Mouse (Mus musculus) MEL (cell line): ENCODE measurements around the gene Csf2rb2. TPM values are rescaled to one million over a fixed set of nuclear protein-coding genes. Genes with fewer than 3 reads are reported as not detected.

Experiments used
- DNase-seq: peaks from one replicate; pipeline ENCODE4 v3.0.0; 2011; ENCODE audit warnings: low read depth, low spot score
- H3K27ac ChIP-seq: 2 replicates; pipeline ENCODE4 v1.5.1; 2012; ENCODE audit warnings: low read depth, mild to moderate bottlenecking, control low read depth, low read length, moderate library complexity; ENCODE audit not compliant: control insufficient read depth
- H3K27me3 ChIP-seq, 2 experiments: fragments of 150-350 bp in 1 of 2; sonication (generic) in 1 of 2; 2 replicates each; pipeline ENCODE4 v1.6.1; 2012; ENCODE audit warnings: low read length in 2 of 2, mild to moderate bottlenecking in 2 of 2, improper control_type of control experiment in 1 of 2, moderate library complexity in 1 of 2; ENCODE audit not compliant: insufficient read depth in 2 of 2, control insufficient read depth in 1 of 2
- H3K36me3 ChIP-seq, 2 experiments: 2 replicates each; pipeline ENCODE4 v1.6.1; 2012 to 2014; ENCODE audit warnings: low read length in 2 of 2, improper control_type of control experiment in 1 of 2, inconsistent platforms in 1 of 2, mild to moderate bottlenecking in 1 of 2; ENCODE audit not compliant: insufficient read depth in 2 of 2, control insufficient read depth in 1 of 2
- H3K4me1 ChIP-seq, 2 experiments: fragments of 150-350 bp in 1 of 2; sonication (generic) in 1 of 2; 2 replicates each; pipeline ENCODE4 v1.6.1; 2012; ENCODE audit warnings: low read length in 2 of 2, improper control_type of control experiment in 1 of 2, mild to moderate bottlenecking in 1 of 2; ENCODE audit not compliant: insufficient read depth in 2 of 2, control insufficient read depth in 1 of 2
- H3K4me3 ChIP-seq, 2 experiments: fragments of 150-350 bp in 1 of 2; sonication (generic) in 1 of 2; 2 replicates each; pipeline ENCODE4 v1.5.1; 2012; ENCODE audit warnings: low read depth in 2 of 2, low read length in 2 of 2, mild to moderate bottlenecking in 2 of 2, moderate library complexity in 2 of 2, control low read depth in 1 of 2, improper control_type of control experiment in 1 of 2; ENCODE audit not compliant: control insufficient read depth in 1 of 2, insufficient read depth in 1 of 2
- H3K79me2 ChIP-seq: 2 replicates; pipeline ENCODE4 v1.6.1; 2012; ENCODE audit warnings: mild to moderate bottlenecking, low read length, moderate library complexity; ENCODE audit not compliant: control insufficient read depth, poor library complexity, insufficient read depth
- H3K9ac ChIP-seq: 2 replicates; pipeline ENCODE4 v1.6.1; 2012; ENCODE audit warnings: low read depth, mild to moderate bottlenecking, control low read depth, low read length, moderate library complexity; ENCODE audit not compliant: control insufficient read depth, poor library complexity, severe bottlenecking
- H3K9me3 ChIP-seq: fragments of 150-350 bp; sonication (generic); replicated peaks from 2 replicates; pipeline ENCODE4 v1.6.1; 2012; ENCODE audit warnings: mild to moderate bottlenecking, low read length, improper control_type of control experiment, moderate library complexity; ENCODE audit not compliant: insufficient read depth
- CTCF ChIP-seq, 3 experiments: IDR thresholded peaks in 2 of 3; conservative IDR thresholded peaks in 1 of 3; 2 replicates each; pipeline ENCODE4 v1.5.1; 2011 to 2012; ENCODE audit warnings: low read length in 3 of 3, low read depth in 2 of 3, mild to moderate bottlenecking in 2 of 3, improper control_type of control experiment in 1 of 3, inconsistent platforms in 1 of 3, mixed read lengths in 1 of 3, moderate library complexity in 1 of 3; ENCODE audit not compliant: control insufficient read depth in 1 of 3, insufficient read depth in 1 of 3, poor library complexity in 1 of 3, severe bottlenecking in 1 of 3
- ETS1 ChIP-seq: IDR thresholded peaks from 2 replicates; pipeline ENCODE4 v1.6.1; 2012; ENCODE audit warnings: low read depth, mild to moderate bottlenecking, inconsistent platforms, low read length, improper control_type of control experiment, moderate library complexity
- GABPA ChIP-seq: IDR thresholded peaks from 2 replicates; pipeline ENCODE4 v1.6.1; 2012; ENCODE audit warnings: low read depth, mild to moderate bottlenecking, inconsistent platforms, low read length, improper control_type of control experiment, moderate library complexity
- MYB ChIP-seq: IDR thresholded peaks from 2 replicates; pipeline ENCODE4 v1.6.1; 2011; ENCODE audit warnings: mild to moderate bottlenecking, low read depth, low read length, improper control_type of control experiment
- MYC ChIP-seq: IDR thresholded peaks from 2 replicates; pipeline ENCODE4 v1.6.1; 2011; ENCODE audit warnings: low read depth, mild to moderate bottlenecking, low read length, improper control_type of control experiment, moderate library complexity
- POLR2AphosphoS5 ChIP-seq: IDR thresholded peaks from 2 replicates; pipeline ENCODE4 v1.6.1; 2012; ENCODE audit warnings: low read depth, borderline replicate concordance, mild to moderate bottlenecking, inconsistent platforms, low read length, moderate library complexity, mixed read lengths
- RAD21 ChIP-seq: IDR thresholded peaks from 2 replicates; pipeline ENCODE4 v1.6.1; 2011; ENCODE audit warnings: mild to moderate bottlenecking, low read depth, low read length, improper control_type of control experiment
- TBP ChIP-seq: IDR thresholded peaks from 2 replicates; pipeline ENCODE4 v1.8.0; 2011; ENCODE audit warnings: low read depth, low read length, improper control_type of control experiment
- TCF12 ChIP-seq: IDR thresholded peaks from 2 replicates; pipeline ENCODE4 v1.6.1; 2014; ENCODE audit warnings: low read depth, mild to moderate bottlenecking, inconsistent platforms, low read length, improper control_type of control experiment, moderate library complexity
- UBTF ChIP-seq: IDR thresholded peaks from 2 replicates; pipeline ENCODE4 v1.6.1; 2012; ENCODE audit warnings: low read depth, mild to moderate bottlenecking, inconsistent platforms, low read length, improper control_type of control experiment, moderate library complexity, borderline replicate concordance; ENCODE audit not compliant: insufficient read depth
- USF1 ChIP-seq: IDR thresholded peaks from 2 replicates; pipeline ENCODE4 v1.6.1; 2014; ENCODE audit warnings: low read depth, mild to moderate bottlenecking, inconsistent platforms, low read length, improper control_type of control experiment, moderate library complexity
- ZKSCAN1 ChIP-seq: IDR thresholded peaks from 2 replicates; pipeline ENCODE4 v1.6.1; 2012; ENCODE audit warnings: low read depth, mild to moderate bottlenecking, inconsistent platforms, low read length, improper control_type of control experiment, moderate library complexity
- ZMIZ1 ChIP-seq: IDR thresholded peaks from 2 replicates; pipeline ENCODE4 v1.6.1; 2012; ENCODE audit warnings: low read depth, mild to moderate bottlenecking, inconsistent platforms, low read length, improper control_type of control experiment, moderate library complexity
- polyA plus RNA-seq, 2 experiments: library from polyadenylated mRNA; stranded (reverse) in 1 of 2; unstranded in 1 of 2; fragments of >175 nt in 1 of 2; fragments of >200 nt in 1 of 2; gene quantifications; 2 replicates each; pipeline versions ENCODE4 v1.2.1 to v1.2.4; 2012; ENCODE audit warnings: low replicate concordance in 2 of 2, low read depth in 1 of 2; ENCODE audit not compliant: insufficient read length in 2 of 2, insufficient read depth in 1 of 2, missing spikeins in 1 of 2
- total RNA-seq: library from RNA; depleted of rRNA; stranded (reverse); fragments of 300-350 nt; gene quantifications from 2 replicates; pipeline ENCODE4 v1.2.3, GENCODE M21; 2012

The Csf2rb2 gene
- total and polyA plus RNA-seq, 3 experiments = 0.54 to 1.8 TPM; not detected in 1

DNA sequence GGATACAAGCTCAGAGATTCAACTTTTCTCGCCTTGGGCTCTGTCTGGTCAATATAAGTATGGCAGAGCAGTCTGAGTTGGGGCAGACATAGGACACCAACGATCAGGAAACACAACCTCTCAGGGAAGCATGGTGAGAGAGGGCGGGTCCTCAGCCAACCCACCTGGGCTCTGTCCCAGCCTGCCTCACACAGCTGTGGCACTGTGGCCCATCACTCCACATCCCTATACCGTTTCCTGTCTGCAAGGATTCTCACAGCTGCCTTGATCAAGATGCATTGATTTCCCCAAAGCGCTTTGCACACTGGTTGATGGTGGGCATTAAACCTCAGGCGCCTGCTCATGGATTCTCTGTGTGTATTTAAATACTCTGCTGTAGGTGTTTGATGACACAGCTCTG is 27.5 kb upstream of the Csf2rb2 start:
- no peak for DNase-seq
- H3K79me2 ChIP-seq = no peaks in the 10 kb centered on the region; the same call in 1 of the 2 replicates
- H3K27me3 ChIP-seq = no peaks in the 10 kb centered on the region
- H3K9ac ChIP-seq = no peak overlapping the region
- no peaks in the 10 kb centered on the region for H3K36me3 ChIP-seq
- H3K4me1 ChIP-seq = peaks cover 0 to 5% of the 10 kb centered on the region in 2 experiments; a peak in 1 of 4 replicates
- no peak for TF ChIP-seq TBP
- no peak for TF ChIP-seq ZMIZ1
- no peak for TF ChIP-seq UBTF
- no peak for TF ChIP-seq TCF12
- TF ChIP-seq CTCF (IDR thresholded peaks at IDR 0.05 in 2 of 3, conservative IDR thresholded peaks at IDR 0.05 in 1 of 3; ENCODE audit: control insufficient read depth in 1 of 3, insufficient read depth in 1 of 3, low read depth in 2 of 3, low read length in 3 of 3, poor library complexity in 1 of 3, severe bottlenecking in 1 of 3) = no peak
- TF ChIP-seq, all 39 proteins: peak for 0
- Histone ChIP-seq H3K27ac (no peak overlapping the region), H3K9me3 (no peaks in the 10 kb centered on the region), H3K4me3 (no peak overlapping the region)

DNA sequence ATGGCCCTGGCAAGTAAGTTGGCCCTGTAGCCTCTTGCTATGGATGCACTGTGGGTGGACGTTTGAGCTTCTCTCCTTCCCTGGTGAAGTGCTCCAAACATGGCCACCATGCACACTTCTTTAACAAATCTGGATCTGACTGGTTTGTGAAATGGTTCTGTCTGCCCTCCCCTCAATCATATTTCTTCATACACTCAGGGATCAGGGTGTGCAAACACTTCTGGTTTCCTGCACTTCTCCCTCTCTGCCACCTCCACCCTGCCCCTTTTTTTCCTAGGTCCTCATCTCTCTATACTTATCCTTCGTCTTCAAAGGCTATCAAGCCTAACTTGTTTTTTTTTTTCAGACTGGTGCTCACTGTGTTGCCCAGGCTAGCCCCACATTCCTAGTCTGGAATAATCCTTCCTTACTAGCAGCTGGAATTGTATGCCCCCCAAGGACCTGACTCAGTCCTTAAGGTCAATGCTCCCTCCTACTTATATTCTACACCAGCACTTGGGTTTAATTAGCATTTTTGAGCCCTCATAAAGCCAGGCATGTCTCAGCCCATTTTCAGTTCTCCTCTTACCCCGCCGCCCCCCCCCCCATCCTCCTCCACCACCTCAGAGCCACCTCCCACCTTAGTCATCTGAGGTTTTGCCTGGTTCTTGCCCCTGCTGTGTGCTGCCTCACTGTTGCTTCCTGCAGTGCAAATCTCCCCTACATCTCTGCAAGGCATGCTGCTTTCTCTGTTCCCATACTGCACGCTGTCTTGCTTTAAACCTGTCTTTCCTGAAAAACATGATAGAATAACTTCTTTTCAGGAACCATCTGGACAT is 26.2 kb upstream of the Csf2rb2 start:
- Histone ChIP-seq H3K27ac (no peak overlapping the region), H3K4me1 (peaks cover 0 to 6% of the 10 kb centered on the region in 2 experiments; a peak in 1 of 4 replicates), H3K36me3 (no peaks in the 10 kb centered on the region), H3K4me3 (no peak overlapping the region), H3K9ac (no peak overlapping the region), H3K27me3 (no peaks in the 10 kb centered on the region), H3K9me3 (no peaks in the 10 kb centered on the region), H3K79me2 (peaks cover 3% of the 10 kb centered on the region; the same call in 1 of the 2 replicates)
- no peak for DNase-seq
- TF ChIP-seq MYC (no peak), ETS1 (no peak), GABPA (no peak), RAD21 (no peak), POLR2AphosphoS5 (no peak), USF1 (no peak), CTCF (IDR thresholded peaks at IDR 0.05 in 2 of 3, conservative IDR thresholded peaks at IDR 0.05 in 1 of 3; ENCODE audit: control insufficient read depth in 1 of 3, insufficient read depth in 1 of 3, low read depth in 2 of 3, low read length in 3 of 3, poor library complexity in 1 of 3, severe bottlenecking in 1 of 3) (no peak), ZKSCAN1 (no peak), MYB (no peak)
